Mouse (Mus musculus) forelimb bud, embryonic 11.5 days (tissue): Measurements from ENCODE around the gene Atg16l2.

Source experiments
- DNase-seq: peaks from one replicate; pipeline ENCODE4 v3.0.0-alpha.2; 2012; ENCODE audit warnings: low read depth, low spot score

Atg16l2 gene

GRCm38 (mm10) chr7:101223501-101223900 is 78.5 kb downstream of the Atg16l2 start:
- DNase-seq: no peak

GRCm38 (mm10) chr7:101216724-101217123 is 85.3 kb downstream of the Atg16l2 start:
- no peak for DNase-seq

- no peak for DNase-seq
Measured at GRCm38 (mm10) chr7:101213515-101214263, 88.4 kb downstream of the Atg16l2 start.
